Mouse (Mus musculus): ENCODE measurements at regions not wholly inside any gene's neighbourhood (a gene's known extent, or its start where the extent isn't known, plus 50 kb on each side); places are given as distances from the start of the nearest gene placed in this dataset.

GRCm38 (mm10) chr7:37093721-37094120 lies 395.8 kb downstream of the Tshz3 start:
- no peak for DNase-seq (ENCODE audit: low read depth)

GRCm38 (mm10) chr7:37095839-37096238 lies 397.9 kb downstream of the Tshz3 start:
- DNase-seq (ENCODE audit: low read depth) = no peak

- DNase-seq (ENCODE audit: low read depth) = no peak
Measured at GRCm38 (mm10) chr7:37096291-37096690, 398.4 kb downstream of the Tshz3 start.

GRCm38 (mm10) chr7:37098950-37099349 lies 401.0 kb downstream of the Tshz3 start:
- DNase-seq (ENCODE audit: low read depth) = no peak

- no peak for DNase-seq (ENCODE audit: low read depth)
Measured at GRCm38 (mm10) chr7:37104671-37105070, 406.8 kb downstream of the Tshz3 start.

GRCm38 (mm10) chr7:37111071-37111470 lies 413.2 kb downstream of the Tshz3 start:
- DNase-seq (ENCODE audit: low read depth) = no peak

GRCm38 (mm10) chr7:37120776-37121175 lies 422.9 kb downstream of the Tshz3 start:
- DNase-seq (ENCODE audit: low read depth) = no peak

GRCm38 (mm10) chr7:37140191-37140590 lies 442.3 kb downstream of the Tshz3 start:
- no peak for DNase-seq (ENCODE audit: low read depth)

GRCm38 (mm10) chr7:37142780-37143179 lies 444.9 kb downstream of the Tshz3 start:
- DNase-seq (ENCODE audit: low read depth) = no peak

GRCm38 (mm10) chr7:37144303-37144702 lies 446.4 kb downstream of the Tshz3 start:
- no peak for DNase-seq (ENCODE audit: low read depth)

GRCm38 (mm10) chr7:37149711-37150110 lies 451.8 kb downstream of the Tshz3 start:
- no peak for DNase-seq (ENCODE audit: low read depth)

- DNase-seq (ENCODE audit: low read depth) = no peak
Measured at GRCm38 (mm10) chr7:37159801-37160200, 461.9 kb downstream of the Tshz3 start.

- DNase-seq (ENCODE audit: low read depth) = no peak
Measured at GRCm38 (mm10) chr7:37168883-37169282, 471.0 kb downstream of the Tshz3 start.

GRCm38 (mm10) chr7:37175746-37176145 lies 477.8 kb downstream of the Tshz3 start:
- DNase-seq (ENCODE audit: low read depth) = no peak

- DNase-seq (ENCODE audit: low read depth) = no peak
Measured at GRCm38 (mm10) chr7:37178256-37178655, 480.3 kb downstream of the Tshz3 start.

GRCm38 (mm10) chr7:37179907-37180306 lies 482.0 kb downstream of the Tshz3 start:
- no peak for DNase-seq (ENCODE audit: low read depth)

- no peak for DNase-seq (ENCODE audit: low read depth)
Measured at GRCm38 (mm10) chr7:37180416-37180815, 482.5 kb downstream of the Tshz3 start.

- DNase-seq (ENCODE audit: low read depth) = no peak
Measured at GRCm38 (mm10) chr7:37181109-37181508, 483.2 kb downstream of the Tshz3 start.

GRCm38 (mm10) chr7:37192536-37192935 lies 494.6 kb downstream of the Tshz3 start:
- DNase-seq (ENCODE audit: low read depth) = no peak

GRCm38 (mm10) chr7:37204800-37205199 lies 506.9 kb downstream of the Tshz3 start:
- no peak for DNase-seq (ENCODE audit: low read depth)

GRCm38 (mm10) chr7:37208305-37208704 lies 510.4 kb downstream of the Tshz3 start:
- DNase-seq (ENCODE audit: low read depth) = no peak

- DNase-seq (ENCODE audit: low read depth) = no peak
Measured at GRCm38 (mm10) chr7:37213751-37214181, 515.8 kb downstream of the Tshz3 start.

- DNase-seq (ENCODE audit: low read depth) = no peak
Measured at GRCm38 (mm10) chr7:37215498-37215897, 517.6 kb downstream of the Tshz3 start.

- DNase-seq (ENCODE audit: low read depth) = no peak
Measured at GRCm38 (mm10) chr7:37220476-37220875, 522.6 kb downstream of the Tshz3 start.

- DNase-seq (ENCODE audit: low read depth) = no peak
Measured at GRCm38 (mm10) chr7:37226423-37226822, 528.5 kb downstream of the Tshz3 start.
